Mouse (Mus musculus) liver, embryonic 14.5 days (tissue): Measurements from ENCODE around the gene Syngr4.
"Not testable (repeated sequence)": the region's sequence is repeated elsewhere in the genome, so short reads cannot be mapped to it uniquely, and the experiment has no call there.

Experiments
- CTCF ChIP-seq: IDR thresholded peaks from 2 replicates; pipeline ENCODE4 v1.5.1; 2016; ENCODE audit warnings: antibody characterized with exemption, low read depth, control low read depth
- EP300 ChIP-seq: IDR thresholded peaks from 2 replicates; pipeline ENCODE4 v1.6.1; 2016; ENCODE audit warnings: antibody characterized with exemption, low read depth

DNA sequence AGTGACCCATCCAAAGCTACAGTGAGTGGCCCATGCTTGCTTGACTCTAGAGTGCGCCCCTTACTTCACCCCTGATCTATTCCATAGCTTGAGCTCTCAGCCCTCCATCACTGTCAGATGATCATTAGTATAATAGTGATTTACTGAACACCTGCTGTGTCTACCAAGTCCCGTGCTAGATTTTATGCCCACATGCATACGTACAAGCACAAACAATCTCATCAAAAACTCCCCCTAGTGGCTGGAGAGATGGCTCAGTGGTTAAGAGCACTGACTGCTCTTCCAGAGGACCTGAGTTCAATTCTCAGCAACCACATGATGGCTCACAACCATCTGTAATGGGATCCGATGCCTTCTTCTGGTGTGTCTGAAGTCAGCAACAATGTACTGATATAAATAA, 1.6 kb upstream of the Syngr4 start:
- peak; percentile 65 for TF ChIP-seq CTCF
- not testable (repeated sequence) for TF ChIP-seq EP300
